Mouse (Mus musculus): ENCODE measurements at regions not wholly inside any gene's neighbourhood (a gene's known extent, or its start where the extent isn't known, plus 50 kb on each side); places are given as distances from the start of the nearest gene placed in this dataset.

DNA sequence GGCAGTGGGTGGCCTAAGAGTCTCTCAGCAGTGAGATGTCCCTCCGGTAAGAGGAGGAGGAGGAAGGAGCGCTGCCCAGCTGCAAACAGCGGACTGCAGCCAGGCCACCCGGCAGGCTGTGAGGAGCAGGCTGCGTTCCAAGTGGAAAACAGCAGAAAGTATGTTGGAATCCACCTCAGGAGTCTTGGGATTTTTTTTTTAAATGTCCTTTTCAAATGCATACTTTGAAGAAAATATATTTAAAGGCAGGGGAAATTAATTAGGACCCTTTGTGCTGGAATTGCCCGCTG is 54.3 kb upstream of the Coro2b start:
- TF ChIP-seq CTCF (IDR thresholded peaks at IDR 0.05; ENCODE audit: low read depth, low read length): no peak
- TF ChIP-seq POLR2A (IDR thresholded peaks at IDR 0.05; ENCODE audit: insufficient read depth, low read length): no peak

Measured in ES-Bruce4 (cell line).